Mouse (Mus musculus): ENCODE measurements around the gene Ankrd1. TPM values are rescaled to one million over a fixed set of nuclear protein-coding genes. Genes with fewer than 3 reads are reported as not detected.

The Ankrd1 gene
- polyA plus RNA-seq (2012; rRNA removed; ENCODE audit: low replicate concordance): not detected in 2 replicates

GRCm38 (mm10) chr19:36119783-36120471 lies at the start of gene Ankrd1:
Ankrd1 (minus strand) TSS chr19:36120099.

GRCm38 (mm10) chr19:36083262-36084225 lies 36.4 kb downstream of the Ankrd1 start, which contains the start of gene Rpp30:
Rpp30 (plus strand) TSS chr19:36083716.

Other genes starting within 250 kb of the Ankrd1 start
- 0.64 TPM in 1 of 2 replicates, not detected in the other for gene Htr7, start 62.6 kb downstream of the Ankrd1 start, polyA plus RNA-seq (2012; rRNA removed; ENCODE audit: low replicate concordance)
- gene Rpp30, start 36.4 kb downstream of the Ankrd1 start, polyA plus RNA-seq (2012; rRNA removed; ENCODE audit: low replicate concordance): 0.07 and 0.20 TPM in 2 replicates
- 2.1 and 3.3 TPM in 2 replicates for gene Pcgf5, start 228.2 kb upstream of the Ankrd1 start, polyA plus RNA-seq (2012; rRNA removed; ENCODE audit: low replicate concordance)

Data from duodenum, adult 2 months (tissue).